Mouse (Mus musculus): ENCODE measurements at regions not wholly inside any gene's neighbourhood (a gene's known extent, or its start where the extent isn't known, plus 50 kb on each side); places are given as distances from the start of the nearest gene placed in this dataset.

DNA sequence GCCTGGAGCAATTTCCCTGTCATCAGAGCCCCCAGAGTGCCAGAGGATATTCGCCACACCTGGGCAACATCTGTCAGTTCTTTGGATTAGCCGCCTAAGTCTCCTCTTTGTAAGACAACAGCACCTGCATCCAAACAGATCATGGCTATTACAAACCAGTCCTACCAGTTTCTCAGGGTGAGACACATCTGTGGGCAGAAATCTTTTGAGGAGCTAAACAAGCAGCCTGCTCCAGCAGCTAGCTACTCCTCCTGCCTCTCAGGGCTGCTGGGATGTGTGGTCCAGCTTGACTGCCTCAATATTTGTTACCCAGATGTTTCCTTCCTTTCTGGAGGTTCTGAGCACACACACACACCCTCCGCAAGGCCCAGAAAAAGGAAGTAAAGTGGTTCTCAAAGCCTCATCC, 96.6 kb upstream of the Zfand5 start:
- Histone ChIP-seq H3K36me3 (ENCODE audit: control insufficient read depth, insufficient read depth, low read length) (no peaks in the 10 kb centered on the region), H3K4me1 (ENCODE audit: control insufficient read depth in 2 of 2, insufficient read depth in 2 of 2, low read length in 2 of 2) (peaks cover 0 to 6% of the 10 kb centered on the region in 2 experiments; a peak in 3 of 4 replicates), H3K9me3 (ENCODE audit: control insufficient read depth, low read length) (no peaks in the 10 kb centered on the region), H3K9ac (ENCODE audit: low read length) (no peak overlapping the region), H3K27me3 (ENCODE audit: control insufficient read depth, insufficient read depth, low read length) (no peaks in the 10 kb centered on the region), H3K27ac (replicated peaks in 1 of 2; ENCODE audit: control insufficient read depth in 1 of 2, insufficient read depth in 1 of 2, low read depth in 2 of 2, low read length in 2 of 2) (no peak overlapping the region), H3K4me2 (ENCODE audit: low read length) (no peak overlapping the region), H3K4me3 (ENCODE audit: control insufficient read depth in 1 of 2, insufficient read depth in 1 of 2, low read depth in 1 of 2, low read length in 2 of 2) (no peak overlapping the region)
- ATAC-seq (ENCODE audit: insufficient number of reproducible peaks, insufficient read depth, low FRiP score, low read depth) = no peak
- WGBS = 81% methylated on average over 3 of the region's 3 CpGs

GRCm38 (mm10) chr19:21174636-21175035, 97.4 kb upstream of the Zfand5 start:
- ATAC-seq (ENCODE audit: insufficient number of reproducible peaks, insufficient read depth, low FRiP score, low read depth) = no peak; the same call in 1 of the 2 replicates
- Histone ChIP-seq H3K36me3 (ENCODE audit: control insufficient read depth, insufficient read depth, low read length) (no peaks in the 10 kb centered on the region), H3K27ac (replicated peaks in 1 of 2; ENCODE audit: control insufficient read depth in 1 of 2, insufficient read depth in 1 of 2, low read depth in 2 of 2, low read length in 2 of 2) (0 out of 4 replicates have a peak overlapping the region, but pooled peaks of 1 of the 2 experiments have one; percentile 24), H3K4me1 (ENCODE audit: control insufficient read depth in 2 of 2, insufficient read depth in 2 of 2, low read length in 2 of 2) (peaks cover 0 to 6% of the 10 kb centered on the region in 2 experiments; a peak in 3 of 4 replicates), H3K9ac (ENCODE audit: low read length) (no peak overlapping the region), H3K9me3 (ENCODE audit: control insufficient read depth, low read length) (no peaks in the 10 kb centered on the region), H3K4me2 (ENCODE audit: low read length) (no peak overlapping the region), H3K27me3 (ENCODE audit: control insufficient read depth, insufficient read depth, low read length) (no peaks in the 10 kb centered on the region), H3K4me3 (ENCODE audit: control insufficient read depth in 1 of 2, insufficient read depth in 1 of 2, low read depth in 1 of 2, low read length in 2 of 2) (no peak overlapping the region)
- 46% methylated on average over 5 of the region's 5 CpGs for WGBS

DNA sequence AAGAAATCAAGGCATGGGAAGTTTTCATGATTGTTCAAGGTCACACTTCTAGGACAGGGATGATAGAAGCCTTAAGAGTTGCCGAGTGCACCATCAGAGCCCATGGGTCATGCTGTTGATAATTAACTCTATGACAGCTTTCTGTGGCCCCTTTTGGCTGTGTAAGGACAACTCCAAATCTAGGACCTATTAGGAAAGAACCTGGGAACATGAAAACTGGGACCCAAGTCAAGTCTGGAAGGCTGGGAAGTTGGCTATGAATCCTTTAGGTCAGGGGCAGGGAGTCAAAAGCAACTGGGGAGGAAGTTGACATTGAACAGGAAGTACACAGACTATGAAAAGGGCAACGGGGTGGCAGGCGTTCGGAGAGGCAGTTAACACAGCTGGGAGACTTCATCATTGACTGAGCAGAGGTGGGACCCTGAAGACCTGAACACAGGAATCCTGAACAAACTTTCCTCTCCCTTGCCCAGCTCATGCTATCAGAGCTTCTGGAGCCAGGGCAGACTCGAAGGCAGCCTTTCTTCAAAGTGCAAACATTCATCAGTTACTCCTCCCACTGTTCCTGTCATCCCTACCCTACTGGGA, 98.1 kb upstream of the Zfand5 start:
- H3K9ac ChIP-seq (ENCODE audit: low read length) = no peak overlapping the region

GRCm38 (mm10) chr19:21171191-21171590, 100.9 kb upstream of the Zfand5 start:
- no peaks in the 10 kb centered on the region for H3K9me3 ChIP-seq (ENCODE audit: control insufficient read depth, low read length)
- H3K4me3 ChIP-seq (ENCODE audit: control insufficient read depth in 1 of 2, insufficient read depth in 1 of 2, low read depth in 1 of 2, low read length in 2 of 2) = no peak overlapping the region
- no peak overlapping the region for H3K27ac ChIP-seq (replicated peaks in 1 of 2; ENCODE audit: control insufficient read depth in 1 of 2, insufficient read depth in 1 of 2, low read depth in 2 of 2, low read length in 2 of 2)
- ATAC-seq (ENCODE audit: insufficient number of reproducible peaks, insufficient read depth, low FRiP score, low read depth) = no peak
- H3K4me2 ChIP-seq (ENCODE audit: low read length) = no peak overlapping the region
- H3K27me3 ChIP-seq (ENCODE audit: control insufficient read depth, insufficient read depth, low read length) = no peaks in the 10 kb centered on the region
- peaks cover 3 to 4% of the 10 kb centered on the region in 2 experiments; a peak in 2 of 4 replicates for H3K4me1 ChIP-seq (ENCODE audit: control insufficient read depth in 2 of 2, insufficient read depth in 2 of 2, low read length in 2 of 2)
- no peak overlapping the region for H3K9ac ChIP-seq (ENCODE audit: low read length)
- no peaks in the 10 kb centered on the region for H3K36me3 ChIP-seq (ENCODE audit: control insufficient read depth, insufficient read depth, low read length)
- WGBS = 42% methylated on average over 2 of the region's 2 CpGs

More for the DNA sequence above, 98.1 kb upstream of the Zfand5 start:
- Histone ChIP-seq H3K4me2 (ENCODE audit: low read length) (no peak overlapping the region), H3K9me3 (ENCODE audit: control insufficient read depth, low read length) (no peaks in the 10 kb centered on the region), H3K4me1 (ENCODE audit: control insufficient read depth in 2 of 2, insufficient read depth in 2 of 2, low read length in 2 of 2) (peaks cover 0 to 6% of the 10 kb centered on the region in 2 experiments; a peak in 3 of 4 replicates), H3K27ac (replicated peaks in 1 of 2; ENCODE audit: control insufficient read depth in 1 of 2, insufficient read depth in 1 of 2, low read depth in 2 of 2, low read length in 2 of 2) (no peak overlapping the region; a peak in 1 of 4 replicates), H3K4me3 (ENCODE audit: control insufficient read depth in 1 of 2, insufficient read depth in 1 of 2, low read depth in 1 of 2, low read length in 2 of 2) (no peak overlapping the region), H3K27me3 (ENCODE audit: control insufficient read depth, insufficient read depth, low read length) (no peaks in the 10 kb centered on the region), H3K36me3 (ENCODE audit: control insufficient read depth, insufficient read depth, low read length) (no peaks in the 10 kb centered on the region)
- 42% methylated on average over 5 of the region's 5 CpGs for WGBS
- no peak for ATAC-seq (ENCODE audit: insufficient number of reproducible peaks, insufficient read depth, low FRiP score, low read depth)

DNA sequence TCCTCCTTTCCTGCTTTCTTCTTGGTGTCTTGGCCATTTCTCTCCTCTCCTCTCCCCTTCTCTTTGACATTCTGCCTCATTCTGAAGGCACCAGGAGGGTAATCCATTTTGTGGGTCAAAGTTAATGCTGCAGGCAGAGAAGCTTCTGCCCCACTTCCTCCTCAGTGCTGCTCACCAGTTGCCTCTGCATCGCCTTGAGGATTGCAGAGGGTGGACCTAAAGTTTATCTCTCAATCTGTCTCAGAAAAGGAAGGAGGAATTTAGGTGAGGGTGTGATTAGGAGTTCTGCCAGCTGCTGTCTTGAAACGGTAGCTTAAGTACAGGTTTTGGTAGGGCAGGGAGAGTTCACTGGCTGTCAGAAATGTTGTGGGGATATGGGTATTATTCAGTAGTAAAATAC, 101.3 kb upstream of the Zfand5 start:
- ATAC-seq (ENCODE audit: insufficient number of reproducible peaks, insufficient read depth, low FRiP score, low read depth) = no peak
- Histone ChIP-seq H3K4me2 (ENCODE audit: low read length) (no peak overlapping the region), H3K27me3 (ENCODE audit: control insufficient read depth, insufficient read depth, low read length) (no peaks in the 10 kb centered on the region), H3K9me3 (ENCODE audit: control insufficient read depth, low read length) (no peaks in the 10 kb centered on the region), H3K9ac (ENCODE audit: low read length) (no peak overlapping the region), H3K4me3 (ENCODE audit: control insufficient read depth in 1 of 2, insufficient read depth in 1 of 2, low read depth in 1 of 2, low read length in 2 of 2) (no peak overlapping the region), H3K27ac (replicated peaks in 1 of 2; ENCODE audit: control insufficient read depth in 1 of 2, insufficient read depth in 1 of 2, low read depth in 2 of 2, low read length in 2 of 2) (no peak overlapping the region), H3K4me1 (ENCODE audit: control insufficient read depth in 2 of 2, insufficient read depth in 2 of 2, low read length in 2 of 2) (peaks cover 3 to 5% of the 10 kb centered on the region in 2 experiments; a peak in 3 of 4 replicates), H3K36me3 (ENCODE audit: control insufficient read depth, insufficient read depth, low read length) (no peaks in the 10 kb centered on the region)
- 26% methylated on average over 2 of the region's 2 CpGs for WGBS

DNA sequence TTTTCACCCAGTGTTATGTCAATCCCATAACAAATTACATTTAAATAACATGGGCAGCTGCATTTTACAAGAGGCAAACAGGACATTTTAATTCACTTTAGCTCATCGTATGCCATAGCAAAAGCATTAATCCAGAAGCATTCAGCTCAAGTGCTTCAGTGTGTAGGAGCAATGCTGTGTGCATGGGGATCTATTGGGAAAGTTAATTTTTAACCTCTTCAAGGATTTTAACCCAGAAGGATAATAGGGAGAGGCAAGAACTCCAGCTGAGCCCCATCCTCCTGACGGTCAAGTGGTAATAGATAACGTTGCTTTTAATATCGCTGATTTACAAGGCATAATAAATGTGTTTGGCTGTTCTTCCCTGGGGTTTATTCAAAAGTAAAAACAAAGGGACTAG, 105.1 kb upstream of the Zfand5 start:
- Histone ChIP-seq H3K4me1 (ENCODE audit: control insufficient read depth in 2 of 2, insufficient read depth in 2 of 2, low read length in 2 of 2) (peaks cover 2 to 5% of the 10 kb centered on the region in 2 experiments; a peak in 3 of 4 replicates), H3K4me2 (ENCODE audit: low read length) (no peak overlapping the region), H3K4me3 (ENCODE audit: control insufficient read depth in 1 of 2, insufficient read depth in 1 of 2, low read depth in 1 of 2, low read length in 2 of 2) (no peak overlapping the region), H3K27ac (replicated peaks in 1 of 2; ENCODE audit: control insufficient read depth in 1 of 2, insufficient read depth in 1 of 2, low read depth in 2 of 2, low read length in 2 of 2) (no peak overlapping the region), H3K9me3 (ENCODE audit: control insufficient read depth, low read length) (no peaks in the 10 kb centered on the region), H3K9ac (ENCODE audit: low read length) (no peak overlapping the region), H3K36me3 (ENCODE audit: control insufficient read depth, insufficient read depth, low read length) (no peaks in the 10 kb centered on the region), H3K27me3 (ENCODE audit: control insufficient read depth, insufficient read depth, low read length) (no peaks in the 10 kb centered on the region)
- 55% methylated on average over 4 of the region's 4 CpGs for WGBS
- no peak for ATAC-seq (ENCODE audit: insufficient number of reproducible peaks, insufficient read depth, low FRiP score, low read depth)

GRCm38 (mm10) chr19:21166465-21166860, 105.6 kb upstream of the Zfand5 start:
- WGBS = 66% methylated on average over 5 of the region's 5 CpGs
- no peak overlapping the region for H3K27ac ChIP-seq (replicated peaks in 1 of 2; ENCODE audit: control insufficient read depth in 1 of 2, insufficient read depth in 1 of 2, low read depth in 2 of 2, low read length in 2 of 2)
- no peak overlapping the region for H3K4me3 ChIP-seq (ENCODE audit: control insufficient read depth in 1 of 2, insufficient read depth in 1 of 2, low read depth in 1 of 2, low read length in 2 of 2)
- ATAC-seq (ENCODE audit: insufficient number of reproducible peaks, insufficient read depth, low FRiP score, low read depth) = no peak
- H3K36me3 ChIP-seq (ENCODE audit: control insufficient read depth, insufficient read depth, low read length) = no peaks in the 10 kb centered on the region
- no peak overlapping the region for H3K4me2 ChIP-seq (ENCODE audit: low read length)
- no peak overlapping the region for H3K9ac ChIP-seq (ENCODE audit: low read length)
- no peaks in the 10 kb centered on the region for H3K9me3 ChIP-seq (ENCODE audit: control insufficient read depth, low read length)
- no peaks in the 10 kb centered on the region for H3K27me3 ChIP-seq (ENCODE audit: control insufficient read depth, insufficient read depth, low read length)
- peaks cover 2 to 5% of the 10 kb centered on the region in 2 experiments; a peak in 3 of 4 replicates for H3K4me1 ChIP-seq (ENCODE audit: control insufficient read depth in 2 of 2, insufficient read depth in 2 of 2, low read length in 2 of 2)
